Mouse (Mus musculus): ENCODE data around the gene Gm21964.

The Gm21964 gene

DNA sequence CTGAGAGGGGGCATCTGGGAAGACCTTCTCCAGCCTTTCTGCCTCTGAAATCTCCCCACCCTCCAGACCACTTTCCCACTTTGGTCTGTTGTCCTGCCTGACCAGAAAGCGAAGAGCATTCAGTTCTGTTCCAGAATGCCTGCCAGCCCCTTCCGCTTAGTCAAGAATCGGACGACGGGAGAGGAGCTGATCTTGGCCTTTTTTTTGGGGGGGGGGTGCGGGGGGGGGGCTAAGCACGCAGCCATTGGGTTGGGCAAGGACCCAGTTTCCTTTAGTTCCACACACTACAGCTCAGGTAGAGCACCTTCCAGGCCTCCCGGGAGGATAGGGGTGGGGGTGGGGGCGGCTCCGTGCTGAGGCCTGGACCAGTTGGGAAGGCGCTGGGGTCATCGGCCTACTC is at the start of gene Gm21964:
Gene Gm21964, plus strand, starts transcription at position 301 of the 400 bp plus-strand sequence.
- DNase-seq (ENCODE audit: low spot score in 2 of 2): no peak

DNA sequence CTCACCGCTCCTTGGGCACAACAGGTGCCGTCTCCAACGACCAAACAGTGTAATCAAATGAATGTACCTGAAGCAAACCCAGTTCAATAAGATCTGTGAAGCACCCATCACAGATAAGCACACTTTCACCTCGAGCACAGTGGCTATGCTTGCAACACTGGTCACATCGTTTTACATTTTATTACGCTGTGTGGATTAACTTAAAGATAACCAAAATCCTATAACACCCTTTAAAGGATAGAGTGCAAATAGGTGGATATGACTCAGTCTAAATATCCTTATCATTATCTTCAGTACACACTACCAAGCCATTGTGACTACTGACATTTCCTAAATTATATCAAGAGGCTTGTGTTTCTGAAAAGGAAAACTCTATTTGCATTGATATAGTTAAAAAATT is 49.8 kb upstream of the Gm21964 start:
- no peak for DNase-seq (ENCODE audit: low spot score in 2 of 2)

DNA sequence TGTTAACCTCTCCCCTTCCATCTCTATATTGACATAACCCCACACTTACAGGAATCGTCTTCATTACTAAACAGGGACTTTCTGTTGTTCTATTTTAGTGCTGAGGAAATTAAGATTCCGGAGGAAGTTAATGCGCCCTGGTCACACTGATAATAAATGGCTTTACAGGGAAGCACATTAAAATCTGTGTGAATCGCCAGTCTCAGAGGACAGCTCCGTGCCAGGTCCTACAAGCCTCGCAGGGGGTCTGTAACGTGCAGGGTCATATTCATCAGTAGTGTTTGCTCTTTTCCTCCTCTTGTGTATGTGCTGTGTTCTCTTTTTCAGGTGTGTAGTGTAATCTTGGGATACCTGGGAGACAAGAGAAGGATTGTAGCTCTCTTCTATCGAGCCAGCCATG is 42.8 kb upstream of the Gm21964 start:
- no peak for DNase-seq (ENCODE audit: low spot score in 2 of 2)

DNA sequence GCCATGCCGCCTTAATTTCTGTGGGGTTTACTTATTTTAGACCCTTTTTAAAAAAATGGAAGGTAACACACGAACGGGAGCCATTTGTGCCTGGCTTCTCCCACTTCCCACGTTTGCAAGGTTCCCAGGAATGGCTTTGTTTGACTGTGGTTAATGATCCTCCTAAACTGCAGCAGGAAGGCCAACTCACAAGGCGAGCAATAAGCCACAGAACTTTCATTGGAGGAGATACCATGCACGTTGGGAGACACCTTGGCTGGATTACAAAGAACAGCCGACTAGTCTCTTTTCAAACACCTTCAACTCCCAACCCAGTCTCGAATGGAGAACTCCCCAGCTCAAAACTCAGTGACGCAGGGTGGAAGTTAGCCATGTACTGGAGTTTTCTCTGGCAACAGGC is 36.8 kb upstream of the Gm21964 start:
- no peak for DNase-seq (ENCODE audit: low spot score in 2 of 2)

DNA sequence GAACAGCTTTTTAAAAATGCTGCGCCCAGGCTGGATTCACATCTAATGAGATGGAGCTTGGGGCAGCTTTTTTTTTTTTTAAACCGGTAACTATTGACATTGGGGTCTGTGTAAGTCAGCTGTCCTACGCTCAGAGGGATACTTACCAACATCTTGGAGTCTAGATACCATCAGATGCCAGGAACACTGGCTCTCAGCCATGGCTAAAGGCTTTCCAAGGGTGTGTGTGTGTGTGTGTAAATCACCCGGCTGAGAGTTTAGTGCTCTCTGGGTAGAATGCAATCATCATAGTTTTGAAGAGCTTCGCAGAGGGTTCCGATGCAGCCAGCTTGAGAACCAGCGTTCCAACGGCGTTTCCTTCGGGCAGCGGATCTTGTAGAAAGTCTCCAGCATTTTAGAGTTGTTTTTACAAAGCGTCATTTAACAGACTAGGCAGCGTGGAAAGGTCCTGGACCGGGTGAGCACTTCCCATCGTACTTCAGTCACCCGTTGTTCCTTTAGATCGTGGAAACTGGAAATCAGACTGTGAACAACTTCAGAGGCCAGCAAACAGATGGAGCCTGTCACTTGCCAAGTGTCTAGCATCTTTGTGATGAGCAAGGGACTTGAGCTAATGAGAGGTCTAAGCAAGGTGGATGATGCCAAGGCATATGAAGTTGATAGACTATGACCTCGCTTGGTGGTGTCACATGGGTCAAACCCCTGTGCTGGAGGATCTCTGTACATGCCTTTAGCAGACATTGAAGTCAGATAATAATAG is 36.2 kb upstream of the Gm21964 start:
- no peak for DNase-seq (ENCODE audit: low spot score in 2 of 2)

DNA sequence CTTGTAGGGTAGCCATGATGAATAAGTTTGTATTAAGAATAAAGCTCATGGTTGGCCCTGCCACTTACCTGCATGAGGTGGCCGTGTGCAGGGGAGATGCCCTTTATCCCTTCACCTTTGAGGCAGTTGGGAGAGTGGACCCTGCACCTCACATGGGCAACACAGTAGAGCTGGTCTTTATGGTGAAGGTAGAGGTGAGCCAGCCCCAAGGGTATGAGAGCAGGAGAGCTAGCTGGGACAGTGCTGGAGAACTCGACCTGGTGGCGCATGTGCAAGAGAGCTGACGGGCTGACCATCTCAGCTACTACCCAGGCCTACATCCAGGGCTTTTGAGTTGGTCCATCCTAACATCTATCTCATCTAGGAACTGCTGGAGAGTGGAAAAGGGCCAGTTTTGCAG is 35.3 kb upstream of the Gm21964 start:
- no peak for DNase-seq (ENCODE audit: low spot score in 2 of 2)

DNA sequence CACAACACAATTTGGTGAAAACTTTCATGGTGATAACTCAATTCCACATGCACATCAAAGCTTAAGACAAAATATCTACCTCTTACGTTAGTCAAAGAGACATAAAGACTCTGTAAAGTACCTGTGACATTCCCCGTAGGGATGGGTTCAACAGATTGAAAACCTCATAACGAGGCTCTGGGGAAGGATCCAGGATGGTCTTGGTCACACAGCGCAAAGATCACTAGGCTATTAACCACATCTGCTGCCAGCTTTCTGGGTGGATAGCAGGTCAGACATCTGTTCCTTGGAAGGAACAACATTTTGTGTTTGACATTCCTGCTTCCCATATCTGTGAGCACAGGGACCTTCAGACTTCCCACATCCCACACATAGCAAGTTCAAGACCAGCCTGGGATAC is 31.3 kb upstream of the Gm21964 start:
- DNase-seq (ENCODE audit: low spot score in 2 of 2): no peak

DNA sequence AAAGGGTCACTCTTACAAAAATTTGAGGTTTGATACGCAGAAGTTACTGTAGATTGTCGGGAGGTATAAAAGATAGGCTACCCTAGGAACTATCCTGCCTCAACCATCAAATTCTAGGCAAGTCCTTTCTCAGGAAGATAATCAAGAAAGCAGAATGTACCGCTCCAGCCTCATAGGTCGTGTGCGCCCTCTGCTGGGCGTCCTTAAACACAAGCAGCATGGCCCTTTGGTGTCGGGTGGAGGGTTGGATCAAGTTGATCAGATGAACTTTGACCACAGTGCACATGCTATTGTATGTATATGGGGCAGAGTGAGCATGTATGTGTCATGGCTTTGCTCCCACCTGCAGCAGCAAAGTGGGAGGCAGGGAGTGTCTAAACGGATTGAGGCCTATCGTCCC is 29.4 kb upstream of the Gm21964 start:
- peak; percentile 35 to 46 for DNase-seq (ENCODE audit: low spot score in 2 of 2)

DNA sequence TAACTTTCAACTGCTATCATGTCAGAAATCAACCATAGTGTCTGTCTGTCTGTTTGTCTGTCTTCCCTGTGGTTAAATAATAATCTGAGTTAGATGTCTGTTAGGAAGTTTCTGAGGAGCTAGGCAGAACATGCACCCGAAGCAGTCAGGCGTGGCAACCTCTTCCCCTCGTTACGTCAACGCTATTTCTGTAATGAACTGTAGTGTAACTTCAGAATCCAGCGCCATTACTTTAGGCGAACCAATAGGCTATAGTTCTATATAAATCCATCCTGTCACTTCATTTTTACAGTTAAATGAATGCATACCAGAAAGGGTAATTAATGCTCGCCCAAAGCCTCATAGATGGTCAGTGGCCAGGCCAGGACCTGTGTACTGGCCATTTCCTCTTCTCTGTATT is 26.5 kb upstream of the Gm21964 start:
- DNase-seq (ENCODE audit: low spot score in 2 of 2): no peak

DNA sequence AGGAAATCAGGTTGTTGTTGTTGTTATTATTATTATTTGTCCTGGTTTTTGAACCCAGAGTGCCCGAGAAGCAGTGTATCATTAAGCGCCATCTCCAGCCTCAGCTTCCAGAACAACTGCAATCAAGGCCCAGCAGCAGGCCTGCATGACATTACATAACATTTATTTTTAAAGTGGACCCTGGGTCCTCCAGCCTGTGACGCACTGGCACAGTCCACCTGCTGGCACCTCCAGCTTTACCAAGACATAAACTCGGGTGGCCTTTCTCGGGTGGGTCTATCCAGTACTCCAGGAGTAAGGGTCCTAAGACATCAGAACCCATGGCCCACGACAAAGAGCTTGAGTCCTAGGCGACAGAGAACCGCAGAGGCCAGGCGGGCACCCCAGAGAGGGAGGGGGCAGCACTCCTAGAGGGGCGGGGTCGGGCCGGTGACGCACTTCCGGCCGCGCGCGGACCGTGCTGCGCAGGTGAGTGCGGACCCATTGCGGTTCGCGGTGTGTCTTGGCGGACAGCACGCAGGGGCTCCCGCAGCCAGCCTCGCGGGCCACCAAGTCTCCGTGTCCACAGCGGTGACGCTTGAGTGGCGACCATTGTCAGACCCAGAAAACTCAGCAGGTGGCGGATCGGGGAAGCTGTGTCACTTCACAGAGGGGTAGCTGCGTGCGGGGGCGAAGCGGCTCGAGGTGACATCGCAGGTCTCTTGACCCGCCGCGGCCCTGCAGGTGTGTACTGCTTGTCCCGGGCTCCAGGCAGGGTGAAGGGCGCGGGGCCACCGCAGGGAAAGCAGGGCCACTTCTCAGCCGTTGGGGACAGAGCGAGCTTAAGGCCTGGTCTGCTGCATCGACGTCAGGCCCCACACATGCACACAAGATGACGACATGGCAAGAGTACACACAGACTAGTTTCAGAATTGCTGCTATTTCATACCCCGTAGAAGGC is 21.5 kb upstream of the Gm21964 start, which contains the start of gene Zfp612:
Gene Zfp612, plus strand, starts transcription at position 465 of the 940 bp plus-strand sequence.
- peak; percentile 46 to 53 for DNase-seq (ENCODE audit: low spot score in 2 of 2)

DNA sequence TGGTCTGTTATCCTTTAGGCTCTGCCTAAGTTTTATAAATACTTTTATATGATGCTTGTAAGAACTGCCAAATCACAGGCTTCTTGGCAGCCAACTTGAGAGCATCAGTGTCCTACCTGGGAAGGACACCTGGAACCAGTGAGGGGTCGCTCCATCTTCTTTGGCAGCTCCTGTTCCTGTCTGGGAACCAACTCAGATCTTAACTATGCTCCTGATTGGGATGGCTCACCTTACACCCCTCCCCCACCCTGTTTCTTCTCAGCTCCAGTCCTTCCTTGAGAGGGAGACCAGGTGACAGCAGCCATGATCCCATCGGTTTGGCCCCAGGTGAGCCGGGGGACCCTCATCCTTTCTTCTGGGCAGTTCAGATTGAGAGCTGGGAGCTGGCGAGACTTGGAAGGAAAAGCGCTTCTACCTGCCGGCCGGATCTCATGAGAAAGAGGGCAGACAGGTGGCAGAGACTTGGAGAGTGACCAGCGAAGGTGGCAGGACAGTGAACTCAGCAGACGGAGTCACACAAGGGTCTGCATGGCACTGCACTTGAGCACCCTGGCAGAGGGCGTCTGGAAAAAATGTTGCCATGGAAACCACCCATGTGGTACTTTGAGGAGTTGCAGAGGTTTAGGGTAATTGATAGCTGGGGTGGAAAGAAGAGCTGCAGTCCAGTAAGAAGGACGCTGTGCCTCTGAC is 18.4 kb upstream of the Gm21964 start:
- DNase-seq (ENCODE audit: low spot score in 2 of 2): no peak

DNA sequence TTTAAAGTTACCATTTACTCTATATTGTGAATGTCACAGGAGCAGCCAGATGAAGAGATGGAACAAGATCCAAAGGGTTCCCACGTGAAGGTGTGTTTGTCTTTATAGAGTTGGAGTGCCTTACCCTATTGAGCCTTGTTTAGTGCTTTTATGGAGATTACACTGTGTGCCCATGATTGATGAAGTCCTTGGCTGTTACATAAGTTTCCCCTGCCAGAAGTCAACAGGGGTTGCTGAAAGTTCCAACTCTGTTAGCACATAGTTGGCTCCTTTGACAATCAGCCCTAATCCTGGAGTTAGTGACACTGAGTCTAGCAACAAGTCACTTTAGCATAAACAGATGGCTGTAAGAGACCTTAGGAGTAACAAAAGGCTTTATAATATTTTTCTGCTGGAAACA is 9.1 kb upstream of the Gm21964 start:
- no peak for DNase-seq (ENCODE audit: low spot score in 2 of 2)

DNA sequence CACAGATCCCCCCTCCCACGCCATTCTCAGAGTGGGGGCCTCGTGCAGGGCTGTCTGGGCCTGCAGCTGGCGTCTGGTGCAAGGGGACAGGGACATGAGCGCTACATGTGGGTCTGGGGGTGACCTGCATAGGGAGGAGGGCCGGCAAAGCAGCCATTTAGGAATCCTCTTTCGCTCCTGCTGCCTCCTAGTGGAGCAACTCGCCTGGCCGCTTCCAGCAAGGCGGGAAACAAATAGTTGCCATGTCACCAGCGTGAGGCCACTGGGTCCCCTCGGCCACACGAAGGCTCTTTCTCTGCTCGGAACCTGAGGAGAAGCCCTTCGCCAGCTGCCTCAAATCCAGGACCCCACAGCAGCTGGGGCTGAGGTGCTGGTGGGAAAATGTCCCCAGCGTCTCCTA is 669 bp downstream of the Gm21964 start:
- no peak for DNase-seq (ENCODE audit: low spot score in 2 of 2)

DNA sequence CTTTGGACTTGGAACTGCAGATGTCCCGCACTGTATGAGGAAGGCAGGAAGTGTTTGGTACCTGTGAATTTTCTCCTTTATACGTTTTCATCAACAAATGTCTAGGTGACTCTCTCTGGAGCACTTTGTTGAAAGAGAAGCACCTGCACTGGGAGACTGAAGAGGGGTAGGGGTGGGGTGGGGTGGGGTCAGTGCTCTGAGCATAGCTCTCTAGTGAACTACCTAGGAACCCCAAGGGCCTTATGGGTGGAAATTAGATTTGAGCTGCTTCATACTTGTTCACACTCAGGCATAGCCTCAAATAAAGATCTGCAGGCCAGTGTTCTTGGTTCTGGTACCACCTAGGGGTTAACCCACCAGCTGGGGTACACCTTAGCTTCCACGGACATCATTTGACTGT is 1.6 kb downstream of the Gm21964 start, which contains the start of gene Gm17720:
Gene Gm17720, minus strand, starts transcription at position 101 of the 400 bp plus-strand sequence.
- no peak for DNase-seq (ENCODE audit: low spot score in 2 of 2)

DNA sequence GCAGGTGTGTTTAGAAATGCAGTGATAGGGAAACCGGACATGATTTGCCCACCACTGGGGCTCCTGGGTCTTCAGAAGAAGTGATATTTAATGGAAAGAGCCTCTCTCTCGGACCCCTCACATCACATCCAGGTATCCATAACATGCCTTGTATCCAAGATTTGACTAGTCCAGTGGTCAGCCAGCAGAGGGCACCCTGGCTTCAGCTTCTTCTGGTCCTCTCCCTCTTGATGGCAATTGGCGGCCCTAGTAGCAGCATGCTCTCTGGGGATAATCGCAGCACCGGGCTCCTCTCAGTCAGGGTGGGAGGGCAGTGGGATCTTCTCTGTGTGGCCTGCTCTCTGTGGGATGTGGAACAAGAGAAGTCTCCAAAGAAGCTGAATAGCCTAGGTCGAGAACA is 18.7 kb downstream of the Gm21964 start:
- peak in 1 of 2 experiments; percentile 13 for DNase-seq (ENCODE audit: low spot score in 2 of 2)

DNA sequence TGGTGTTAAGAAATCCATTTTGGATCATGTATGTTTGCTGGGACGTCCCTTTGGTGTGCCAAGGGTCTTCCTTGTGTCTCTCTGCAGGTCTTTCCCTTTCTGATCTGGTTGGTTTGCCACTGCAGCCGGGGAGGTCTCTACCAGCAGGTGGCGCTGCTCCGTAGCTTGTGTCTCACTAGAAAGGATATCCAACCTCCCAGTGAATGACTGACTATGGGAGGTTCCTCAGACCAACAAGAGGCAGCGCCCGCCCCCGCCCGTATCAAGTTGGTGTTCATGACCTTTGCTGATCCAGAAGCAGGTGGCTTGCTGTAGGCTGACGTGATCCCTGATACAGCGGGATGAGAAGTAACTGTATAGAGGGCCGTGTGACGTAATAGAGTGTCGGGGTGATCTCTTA is 29.5 kb downstream of the Gm21964 start:
- DNase-seq (ENCODE audit: low spot score in 2 of 2): peak; percentile 72 to 84

DNA sequence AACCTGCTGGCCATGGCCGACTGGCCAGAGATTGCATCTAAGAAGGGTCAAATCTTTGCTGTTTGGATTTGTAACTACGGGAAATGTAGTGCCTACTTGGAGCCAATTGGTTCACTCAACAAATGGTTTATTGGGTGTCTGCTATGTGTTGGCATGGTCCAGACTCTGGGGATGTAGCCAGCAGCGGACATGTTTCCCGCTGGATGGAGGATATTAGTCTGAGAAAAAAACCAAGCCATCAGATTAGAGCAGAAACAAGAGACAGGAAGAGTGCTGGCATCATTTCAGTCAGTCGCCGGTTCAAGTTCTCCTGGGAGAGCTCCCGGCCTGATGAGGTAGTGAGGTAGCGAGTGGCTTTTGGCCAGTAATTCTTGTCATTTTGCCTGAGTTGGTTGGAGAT is 33.2 kb downstream of the Gm21964 start:
- no peak for DNase-seq (ENCODE audit: low spot score in 2 of 2)

DNA sequence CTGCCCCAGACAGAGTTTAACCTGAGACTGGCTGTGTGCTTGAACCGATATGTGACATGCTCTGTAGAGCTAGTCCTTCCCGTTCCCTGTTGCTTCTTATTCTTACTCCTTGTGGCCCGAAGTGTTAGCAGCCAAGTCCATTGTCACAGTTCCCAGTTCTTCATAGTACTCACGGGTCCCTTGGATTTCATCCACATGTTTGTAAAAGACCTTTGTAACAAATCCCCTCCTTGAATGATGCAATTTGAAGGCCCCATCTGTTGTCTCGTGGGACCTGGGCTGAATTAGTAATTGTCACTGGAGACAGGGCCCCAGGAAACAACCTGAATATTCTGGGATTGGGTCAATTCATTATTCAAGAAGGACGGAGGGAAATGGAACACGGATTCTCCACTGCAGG is 34.5 kb downstream of the Gm21964 start:
- no peak for DNase-seq (ENCODE audit: low spot score in 2 of 2)

DNA sequence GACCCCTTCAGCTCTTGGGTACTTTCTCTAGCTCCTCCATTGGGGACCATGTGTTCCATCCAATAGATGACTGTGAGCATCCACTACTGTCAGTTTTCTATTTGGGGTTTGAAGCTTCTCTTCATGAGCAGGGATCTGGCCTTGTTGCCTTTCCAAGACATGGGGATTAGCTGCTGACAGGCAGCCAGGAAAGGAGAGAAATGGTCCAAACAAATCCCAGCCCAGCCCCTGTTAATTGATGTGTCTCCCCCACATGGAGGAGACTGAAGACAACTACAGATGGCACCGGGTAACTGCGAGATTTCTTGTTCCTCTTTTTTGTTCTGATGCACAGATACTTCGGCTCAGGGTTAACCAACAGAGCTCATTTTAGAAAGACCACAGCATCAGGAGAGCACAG is 39.1 kb downstream of the Gm21964 start:
- DNase-seq (ENCODE audit: low spot score in 2 of 2): no peak

DNA sequence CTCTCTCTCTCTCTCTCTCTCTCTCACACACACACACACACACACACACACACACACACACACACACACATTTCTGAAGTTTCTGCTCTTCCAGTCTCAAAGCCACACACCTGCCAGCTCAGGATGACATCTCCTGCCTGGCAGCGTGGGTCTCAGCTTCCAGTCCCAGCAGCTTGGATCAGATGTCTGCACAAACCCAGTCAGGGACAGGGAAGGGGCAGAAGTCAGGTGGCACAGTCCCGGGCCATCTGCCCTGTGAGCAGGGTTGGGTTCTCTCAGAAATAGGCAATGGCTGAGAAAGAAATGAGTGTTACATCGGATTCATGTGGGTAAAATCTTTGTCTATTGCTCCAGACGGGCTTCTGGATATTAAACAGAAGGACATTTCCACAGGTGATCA is 39.8 kb downstream of the Gm21964 start:
- DNase-seq (ENCODE audit: low spot score in 2 of 2): no peak

DNA sequence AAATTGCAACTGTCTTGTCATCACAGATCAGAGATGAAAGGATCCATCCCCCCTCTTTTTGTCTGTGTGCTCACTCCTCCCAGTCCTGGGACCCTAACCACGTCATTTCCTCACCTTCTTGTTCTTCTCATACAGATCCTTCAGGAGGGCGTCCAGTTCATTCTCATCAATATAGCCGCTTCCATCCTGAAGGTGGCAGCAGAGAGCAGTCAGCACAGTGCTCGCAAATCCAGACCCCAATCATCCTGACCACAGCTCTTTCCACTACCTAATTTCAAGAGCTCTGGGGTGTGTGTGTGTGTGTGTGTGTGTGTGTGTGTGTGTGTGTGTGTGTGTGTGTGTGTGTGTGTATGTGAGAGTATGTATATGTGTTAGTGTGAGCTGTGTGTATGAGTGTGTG is 44.5 kb downstream of the Gm21964 start:
- peak; percentile 10 to 26 for DNase-seq (ENCODE audit: low spot score in 2 of 2)

DNA sequence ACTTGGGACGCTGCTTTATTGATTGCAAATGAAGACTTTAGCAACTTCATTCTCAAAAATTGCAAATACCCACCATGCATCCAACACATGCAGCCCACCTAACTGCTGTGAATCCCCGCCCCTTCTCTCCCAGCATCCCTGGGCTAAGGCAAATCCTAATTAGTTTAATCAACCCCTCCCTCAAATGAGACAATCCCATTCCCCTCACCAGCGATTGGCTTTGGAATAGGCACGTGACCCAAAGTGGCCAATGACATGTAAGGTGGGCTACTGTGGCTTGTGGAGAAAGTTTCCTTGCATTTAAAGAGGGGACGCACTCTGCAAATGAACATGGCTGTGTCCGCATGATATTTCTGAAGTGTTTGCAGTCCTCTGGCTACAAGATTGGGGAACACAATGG is 51.9 kb downstream of the Gm21964 start:
- no peak for DNase-seq (ENCODE audit: low spot score in 2 of 2)

Data from frontal cortex, postnatal 25 days (tissue).